Mouse (Mus musculus) forebrain, embryonic 14.5 days (tissue): ENCODE measurements around the gene Krt23. TPM values are rescaled to one million over a fixed set of nuclear protein-coding genes. Genes with fewer than 3 reads are reported as not detected.

Experiments used
- ATAC-seq: fragments of 200-750 bp; cut with Nextera tagmentation; 2 replicates; pipeline ENCODE4 v1.8.0; 2017; ENCODE audit warnings: mild to moderate bottlenecking, moderate library complexity
- DNase-seq: peaks from one replicate; pipeline ENCODE4 v3.0.0-alpha.2; 2015; ENCODE audit warnings: low spot score
- H3K27ac ChIP-seq: fragments of 300-500 bp; sonication (generic); 2 replicates; pipeline ENCODE4 v1.5.1; 2014; ENCODE audit warnings: low read depth, mild to moderate bottlenecking, control low read depth, low read length, moderate library complexity
- H3K27me3 ChIP-seq: fragments of 300-500 bp; sonication (generic); replicated peaks from 2 replicates; pipeline ENCODE4 v1.6.1; 2014; ENCODE audit warnings: low read length, control low read depth, mixed read lengths; ENCODE audit not compliant: control insufficient read depth, insufficient read depth
- H3K36me3 ChIP-seq: fragments of 300-500 bp; sonication (generic); 2 replicates; pipeline ENCODE4 v1.6.1; 2014; ENCODE audit warnings: low read length, control low read depth; ENCODE audit not compliant: control insufficient read depth, insufficient read depth
- H3K4me1 ChIP-seq: fragments of 300-500 bp; sonication (generic); 2 replicates; pipeline ENCODE4 v1.6.1; 2014; ENCODE audit warnings: antibody characterized with exemption, low read length, control low read depth; ENCODE audit not compliant: control insufficient read depth, insufficient read depth
- H3K4me2 ChIP-seq: fragments of 300-500 bp; sonication (generic); 2 replicates; pipeline ENCODE4 v1.6.1; 2014; ENCODE audit warnings: mild to moderate bottlenecking, control low read depth, low read length
- H3K4me3 ChIP-seq: fragments of 300-500 bp; sonication (generic); 2 replicates; pipeline ENCODE4 v1.5.1; 2014; ENCODE audit warnings: low read depth, low read length, control low read depth
- H3K9ac ChIP-seq: fragments of 300-500 bp; sonication (generic); 2 replicates; pipeline ENCODE4 v1.6.1; 2014; ENCODE audit warnings: mild to moderate bottlenecking, low read length, control low read depth, moderate library complexity
- H3K9me3 ChIP-seq: fragments of 300-500 bp; sonication (generic); replicated peaks from 2 replicates; pipeline ENCODE4 v1.6.1; 2016; ENCODE audit warnings: low read length, control low read depth, mixed read lengths; ENCODE audit not compliant: control insufficient read depth
- WGBS: fragments of 180-500 bp; shearing (Covaris S2); extraction: QIAGEN DNeasy Blood & Tissue Kit; methylation state at CpG from one replicate; pipeline ENCODE4 v1.1.7; 2014; 5-methylcytosine and 5-hydroxymethylcytosine counted together
- polyA plus RNA-seq: library from polyadenylated mRNA; unstranded; fragments of >200 nt; fragmentation: Nextera tagmentation; extraction: Ambion mirVana; gene quantifications from 2 replicates; pipeline ENCODE4 v1.2.1, GENCODE M21; 2014

Krt23 gene
- polyA plus RNA-seq, 1 experiment from 2014 or later, result 0.10 TPM

- Histone ChIP-seq H3K4me3 (no peak overlapping the region), H3K4me2 (no peak overlapping the region), H3K27ac (no peak overlapping the region), H3K4me1 (no peaks in the 10 kb centered on the region), H3K9me3 (no peaks in the 10 kb centered on the region), H3K9ac (no peak overlapping the region), H3K27me3 (no peaks in the 10 kb centered on the region), H3K36me3 (no peaks in the 10 kb centered on the region)
- 73% methylated on average over 10 of the region's 10 CpGs for WGBS
- DNase-seq (no peak), ATAC-seq (no peak)
Measured at GRCm38 (mm10) chr11:99439465-99439864, 53.5 kb downstream of the Krt23 start.

- DNase-seq (no peak), ATAC-seq (no peak)
- H3K4me1 ChIP-seq, result no peaks in the 10 kb centered on the region
- 74% methylated on average over 10 of the region's 10 CpGs for WGBS
- no peak within 1 kb of the TSS for H3K9ac ChIP-seq
- H3K4me3 ChIP-seq, result no peak within 1 kb of the TSS
- no peak within 1 kb of the TSS for H3K4me2 ChIP-seq
- no peaks in the 10 kb centered on the region for H3K36me3 ChIP-seq
- H3K9me3 ChIP-seq, result no peaks in the 10 kb centered on the region
- H3K27me3 ChIP-seq, result no peaks in the 10 kb centered on the region
- no peak within 1 kb of the TSS for H3K27ac ChIP-seq
Measured at GRCm38 (mm10) chr11:99437972-99438371, 55.0 kb downstream of the Krt23 start, which contains the start of gene Krt20. Krt20 (minus strand) TSS chr11:99438150.

GRCm38 (mm10) chr11:99436625-99437024, 56.3 kb downstream of the Krt23 start:
- Histone ChIP-seq H3K4me1 (no peaks in the 10 kb centered on the region), H3K27ac (no peak overlapping the region), H3K4me2 (no peak overlapping the region), H3K4me3 (no peak overlapping the region), H3K36me3 (no peaks in the 10 kb centered on the region), H3K9ac (no peak overlapping the region), H3K9me3 (no peaks in the 10 kb centered on the region), H3K27me3 (no peaks in the 10 kb centered on the region)
- no peak for DNase-seq
- ATAC-seq, result no peak
- WGBS, result 43% methylated on average over 4 of the region's 4 CpGs

GRCm38 (mm10) chr11:99430670-99431069, 62.3 kb downstream of the Krt23 start:
- no peak overlapping the region for H3K9ac ChIP-seq
- no peak overlapping the region for H3K27ac ChIP-seq
- WGBS, result 36% methylated on average over 12 of the region's 12 CpGs
- H3K4me2 ChIP-seq, result no peak overlapping the region
- no peaks in the 10 kb centered on the region for H3K27me3 ChIP-seq
- ATAC-seq (peak; percentile 15; the same call in 1 of the 2 replicates), DNase-seq (peak; percentile 78)
- H3K36me3 ChIP-seq, result no peaks in the 10 kb centered on the region
- H3K4me1 ChIP-seq, result no peaks in the 10 kb centered on the region
- H3K4me3 ChIP-seq, result no peak overlapping the region
- H3K9me3 ChIP-seq, result no peaks in the 10 kb centered on the region

Other genes starting within 250 kb of the Krt23 start
- 1.9 and 2.5 TPM in 2 replicates for gene Krt222, start 249.1 kb downstream of the Krt23 start, polyA plus RNA-seq
- gene Krt24, start 207.9 kb downstream of the Krt23 start, polyA plus RNA-seq, result not detected in 2 replicates
- 0.14 TPM in 1 of 2 replicates, not detected in the other for gene Krt25, start 170.2 kb downstream of the Krt23 start, polyA plus RNA-seq
- not detected in 2 replicates for gene Krt26, start 155.2 kb downstream of the Krt23 start, polyA plus RNA-seq
- gene Krt27, start 142.0 kb downstream of the Krt23 start, polyA plus RNA-seq, result not detected in 2 replicates
- gene Krt28, start 118.2 kb downstream of the Krt23 start, polyA plus RNA-seq, result 0.17 and 0.34 TPM in 2 replicates
- 30.9 and 33.3 TPM in 2 replicates for gene Krt10, start 103.8 kb downstream of the Krt23 start, polyA plus RNA-seq
- 0.23 TPM in 1 of 2 replicates, not detected in the other for gene Krt12, start 70.9 kb downstream of the Krt23 start, polyA plus RNA-seq
- gene Krt20, start 55.0 kb downstream of the Krt23 start, polyA plus RNA-seq, result not detected in 2 replicates
- not detected in 2 replicates for gene Krt39, start 28.2 kb upstream of the Krt23 start, polyA plus RNA-seq
- gene Krt40, start 50.0 kb upstream of the Krt23 start, polyA plus RNA-seq, result not detected in 2 replicates
- not detected in 2 replicates for gene Krtap3-3, start 57.7 kb upstream of the Krt23 start, polyA plus RNA-seq
- not detected in 2 replicates for gene Krtap3-2, start 63.7 kb upstream of the Krt23 start, polyA plus RNA-seq
- gene Gm11939, start 66.3 kb upstream of the Krt23 start, polyA plus RNA-seq, result not detected in 2 replicates
- not detected in 2 replicates for gene Krtap3-1, start 73.5 kb upstream of the Krt23 start, polyA plus RNA-seq
- not detected in 2 replicates for gene Krtap1-5, start 87.9 kb upstream of the Krt23 start, polyA plus RNA-seq
- gene Krtap1-4, start 90.5 kb upstream of the Krt23 start, polyA plus RNA-seq, result not detected in 2 replicates
- gene Krtap1-3, start 98.2 kb upstream of the Krt23 start, polyA plus RNA-seq, result not detected in 2 replicates
- not detected in 2 replicates for gene Krtap9-3, start 105.0 kb upstream of the Krt23 start, polyA plus RNA-seq
- not detected in 2 replicates for gene Gm11938, start 110.2 kb upstream of the Krt23 start, polyA plus RNA-seq
- gene Gm11937, start 117.1 kb upstream of the Krt23 start, polyA plus RNA-seq, result not detected in 2 replicates
- not detected in 2 replicates for gene Krtap2-4, start 121.7 kb upstream of the Krt23 start, polyA plus RNA-seq
- not detected in 2 replicates for gene Gm11562, start 127.3 kb upstream of the Krt23 start, polyA plus RNA-seq
- gene Krtap4-1, start 135.1 kb upstream of the Krt23 start, polyA plus RNA-seq, result not detected in 2 replicates
- gene Krtap4-2, start 141.9 kb upstream of the Krt23 start, polyA plus RNA-seq, result not detected in 2 replicates
- gene Krtap4-7, start 151.0 kb upstream of the Krt23 start, polyA plus RNA-seq, result not detected in 2 replicates
- not detected in 2 replicates for gene Gm11555, start 157.1 kb upstream of the Krt23 start, polyA plus RNA-seq
- gene Gm11563, start 165.8 kb upstream of the Krt23 start, polyA plus RNA-seq, result not detected in 2 replicates
- gene Krtap4-6, start 172.8 kb upstream of the Krt23 start, polyA plus RNA-seq, result not detected in 2 replicates
- not detected in 2 replicates for gene Gm14190, start 197.6 kb upstream of the Krt23 start, polyA plus RNA-seq
- gene Gm14180, start 241.2 kb upstream of the Krt23 start, polyA plus RNA-seq, result not detected in 2 replicates